In genomic region chr2:64440961-64441360, GRCm38 (mm10) we compare ENCODE assay signal across 26 mouse cellular contexts.
"Had no signal": no experiment of that assay in that cellular context is flagged by ENCODE, and none has a peak within 500 bp of the region (broad histone marks: within the 10 kb centered on the region; RNA-seq: fewer than 3 reads in every experiment).

No protein-coding gene starts in this region.

- H3K4me3 ChIP-seq: embryonic facial prominence, embryonic 10.5 days; embryonic facial prominence, embryonic 12.5 days; embryonic facial prominence, embryonic 13.5 days; embryonic facial prominence, embryonic 15.5 days; erythroblast, embryonic 14.5 days; forebrain, embryonic 10.5 days; forebrain, embryonic 12.5 days; forebrain, embryonic 13.5 days; forebrain, embryonic 15.5 days; gastrocnemius, adult 2 months; heart, adult 2 months had no signal

- H3K36me3 ChIP-seq: embryonic facial prominence, embryonic 10.5 days; embryonic facial prominence, embryonic 12.5 days; embryonic facial prominence, embryonic 13.5 days; embryonic facial prominence, embryonic 15.5 days; forebrain, embryonic 10.5 days; forebrain, embryonic 12.5 days; forebrain, embryonic 15.5 days had no signal

- H3K4me1 ChIP-seq: embryonic facial prominence, embryonic 10.5 days; embryonic facial prominence, embryonic 12.5 days; embryonic facial prominence, embryonic 13.5 days; embryonic facial prominence, embryonic 15.5 days; forebrain, embryonic 12.5 days; forebrain, embryonic 13.5 days; forebrain, embryonic 15.5 days had no signal

- H3K27ac ChIP-seq: embryonic facial prominence, embryonic 10.5 days; embryonic facial prominence, embryonic 12.5 days; embryonic facial prominence, embryonic 13.5 days; embryonic facial prominence, embryonic 15.5 days; forebrain, embryonic 10.5 days; forebrain, embryonic 12.5 days; forebrain, embryonic 13.5 days; forebrain, embryonic 15.5 days; gastrocnemius, adult 2 months; heart, adult 2 months had no signal

- DNase-seq: cerebellum, adult 8-10 months; cerebellum, adult 9-10 months; cerebellum, adult 9-11 months; cerebellum, postnatal 10 days; cerebellum, postnatal 14 days; cerebellum, postnatal 25 days; cerebellum, postnatal 36 days; embryo, embryonic 11 days; forebrain, postnatal 0 days; gastrocnemius, adult 2 months; gastrocnemius, postnatal 10 days; gastrocnemius, postnatal 14 days; gastrocnemius, postnatal 25 days; gastrocnemius, postnatal 36 days; heart, adult 11 months; heart, adult 18-20 months; heart, adult 2 months had no signal

- H3K27me3 ChIP-seq: embryonic facial prominence, embryonic 12.5 days; embryonic facial prominence, embryonic 13.5 days; embryonic facial prominence, embryonic 15.5 days; forebrain, embryonic 12.5 days; forebrain, embryonic 13.5 days; forebrain, embryonic 15.5 days had no signal

- H3K9ac ChIP-seq: embryonic facial prominence, embryonic 12.5 days; embryonic facial prominence, embryonic 13.5 days; embryonic facial prominence, embryonic 15.5 days; forebrain, embryonic 12.5 days; forebrain, embryonic 13.5 days; forebrain, embryonic 15.5 days; forebrain, postnatal 0 days had no signal
